Mouse (Mus musculus) limb, embryonic 12.5 days (tissue): ENCODE measurements around the gene Sf3b6. TPM values are rescaled to one million over a fixed set of nuclear protein-coding genes. Genes with fewer than 3 reads are reported as not detected.
"Not testable (repeated sequence)": the region's sequence is repeated elsewhere in the genome, so short reads cannot be mapped to it uniquely, and the experiment has no call there.

Source experiments
- ATAC-seq: fragments of 200-750 bp; cut with Nextera tagmentation; 2 replicates; pipeline ENCODE4 v1.8.0; 2017; ENCODE audit warnings: low read depth, moderate TSS enrichment; ENCODE audit not compliant: insufficient number of reproducible peaks, insufficient read depth, low FRiP score, low TSS enrichment
- H3K27ac ChIP-seq: fragments of 300-500 bp; sonication (generic); 2 replicates; pipeline ENCODE4 v1.5.1; 2016; ENCODE audit warnings: mild to moderate bottlenecking, moderate library complexity
- H3K27me3 ChIP-seq: fragments of 300-500 bp; sonication (generic); 2 replicates; pipeline ENCODE4 v1.6.1; 2016; ENCODE audit warnings: mild to moderate bottlenecking, moderate library complexity
- H3K36me3 ChIP-seq: fragments of 300-500 bp; sonication (generic); 2 replicates; pipeline ENCODE4 v1.6.1; 2016; ENCODE audit warnings: mild to moderate bottlenecking, moderate library complexity
- H3K4me1 ChIP-seq: fragments of 300-500 bp; sonication (generic); replicated peaks from 2 replicates; pipeline ENCODE4 v1.6.1; 2016
- H3K4me2 ChIP-seq: fragments of 300-500 bp; sonication (generic); 2 replicates; pipeline ENCODE4 v1.6.1; 2016; ENCODE audit warnings: mild to moderate bottlenecking, moderate library complexity
- H3K4me3 ChIP-seq: fragments of 300-500 bp; sonication (generic); replicated peaks from 2 replicates; pipeline ENCODE4 v1.5.1; 2016; ENCODE audit warnings: mild to moderate bottlenecking
- H3K9ac ChIP-seq: fragments of 300-500 bp; sonication (generic); replicated peaks from 2 replicates; pipeline ENCODE4 v1.6.1; 2016; ENCODE audit warnings: mild to moderate bottlenecking, moderate library complexity
- H3K9me3 ChIP-seq: fragments of 300-500 bp; sonication (generic); 2 replicates; pipeline ENCODE4 v1.6.1; 2016; ENCODE audit warnings: mild to moderate bottlenecking, moderate library complexity
- WGBS: fragments of 180-500 bp; shearing (Covaris S2); methylation state at CpG from one replicate; pipeline ENCODE4 v1.1.7; 2016; 5-methylcytosine and 5-hydroxymethylcytosine counted together
- polyA plus RNA-seq: library from polyadenylated mRNA; unstranded; fragments of >200 nt; fragmentation: Nextera tagmentation; extraction: Ambion mirVana; gene quantifications from 2 replicates; pipeline ENCODE4 v1.2.1, GENCODE M21; 2016

The Sf3b6 gene
- polyA plus RNA-seq, 1 experiment from 2014 or later: 310 TPM

DNA sequence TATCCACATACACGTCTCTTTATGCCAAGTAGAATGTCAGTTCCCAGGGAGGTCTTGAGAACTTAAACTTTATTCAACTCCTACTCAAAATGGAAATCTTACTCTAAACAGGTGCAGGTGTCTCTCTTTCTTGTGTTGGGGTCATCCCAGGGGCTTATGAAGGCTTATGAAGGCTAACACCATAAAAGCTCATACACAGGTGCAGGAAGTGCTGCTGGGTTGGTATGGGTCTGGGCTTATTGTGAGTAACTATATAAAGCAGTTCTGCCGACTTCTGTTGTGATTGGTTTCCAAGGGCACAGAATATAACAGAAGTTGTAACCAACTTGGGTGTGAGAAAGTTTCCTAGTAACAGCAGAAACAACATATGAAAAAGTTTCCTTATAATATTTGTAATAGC lies 32.9 kb upstream of the Sf3b6 start:
- H3K9me3 ChIP-seq: no peaks in the 10 kb centered on the region
- 66% methylated on average over 2 of the region's 2 CpGs for WGBS
- H3K9ac ChIP-seq: no peak overlapping the region
- H3K4me1 ChIP-seq: no peaks in the 10 kb centered on the region
- H3K4me2 ChIP-seq: no peak overlapping the region
- H3K4me3 ChIP-seq: no peak overlapping the region
- no peaks in the 10 kb centered on the region for H3K36me3 ChIP-seq
- ATAC-seq: no peak
- H3K27ac ChIP-seq: no peak overlapping the region
- H3K27me3 ChIP-seq: no peaks in the 10 kb centered on the region

GRCm38 (mm10) chr12:4788128-4788527 lies 29.2 kb upstream of the Sf3b6 start:
- H3K36me3 ChIP-seq, H3K27me3 ChIP-seq, H3K4me3 ChIP-seq, H3K4me2 ChIP-seq, H3K9ac ChIP-seq, H3K27ac ChIP-seq, ATAC-seq, H3K9me3 ChIP-seq, H3K4me1 ChIP-seq: not testable (repeated sequence)
- 95% methylated on average over 25 of the region's 25 CpGs for WGBS

- Histone ChIP-seq H3K4me3 (no peak overlapping the region), H3K27me3 (no peaks in the 10 kb centered on the region), H3K4me2 (no peak overlapping the region), H3K9me3 (no peaks in the 10 kb centered on the region), H3K4me1 (no peaks in the 10 kb centered on the region), H3K27ac (no peak overlapping the region), H3K9ac (no peak overlapping the region), H3K36me3 (no peaks in the 10 kb centered on the region)
- 81% methylated on average over 1 of the region's 1 CpGs for WGBS
- ATAC-seq: no peak
Measured at GRCm38 (mm10) chr12:4793718-4794117, 23.6 kb upstream of the Sf3b6 start.

- not testable (repeated sequence) for H3K27ac ChIP-seq, H3K27me3 ChIP-seq, H3K9ac ChIP-seq, H3K4me1 ChIP-seq, H3K36me3 ChIP-seq, H3K9me3 ChIP-seq, ATAC-seq, H3K4me2 ChIP-seq, H3K4me3 ChIP-seq
- WGBS: 71% methylated on average over 6 of the region's 6 CpGs
Measured at GRCm38 (mm10) chr12:4797471-4797870, 19.9 kb upstream of the Sf3b6 start.

DNA sequence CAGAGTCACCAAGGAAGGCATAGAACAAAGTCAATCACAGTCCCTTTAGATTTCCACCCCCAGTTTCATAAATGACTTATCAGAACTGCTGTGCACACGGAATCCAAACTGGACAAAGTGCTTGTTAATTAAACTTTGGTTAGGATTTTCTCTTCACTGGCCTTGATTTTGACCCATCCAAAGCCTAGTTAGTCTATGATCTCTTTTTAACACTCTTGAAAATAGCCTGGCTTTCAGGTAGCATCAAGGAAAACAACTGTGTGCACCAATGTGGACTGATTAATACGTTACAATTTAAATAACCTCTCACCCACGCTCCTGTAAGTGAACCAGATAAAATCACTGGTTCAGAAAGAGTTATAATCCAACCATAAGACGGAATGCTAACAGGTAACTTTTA lies 6.3 kb upstream of the Sf3b6 start:
- H3K9me3 ChIP-seq: peaks cover 3% of the 10 kb centered on the region; the same call in 1 of the 2 replicates
- H3K4me3 ChIP-seq: no peak overlapping the region
- H3K4me1 ChIP-seq: no peaks in the 10 kb centered on the region
- H3K27me3 ChIP-seq: no peaks in the 10 kb centered on the region
- ATAC-seq: no peak
- 84% methylated on average over 4 of the region's 4 CpGs for WGBS
- no peak overlapping the region for H3K9ac ChIP-seq
- H3K4me2 ChIP-seq: no peak overlapping the region
- no peaks in the 10 kb centered on the region for H3K36me3 ChIP-seq
- H3K27ac ChIP-seq: no peak overlapping the region

DNA sequence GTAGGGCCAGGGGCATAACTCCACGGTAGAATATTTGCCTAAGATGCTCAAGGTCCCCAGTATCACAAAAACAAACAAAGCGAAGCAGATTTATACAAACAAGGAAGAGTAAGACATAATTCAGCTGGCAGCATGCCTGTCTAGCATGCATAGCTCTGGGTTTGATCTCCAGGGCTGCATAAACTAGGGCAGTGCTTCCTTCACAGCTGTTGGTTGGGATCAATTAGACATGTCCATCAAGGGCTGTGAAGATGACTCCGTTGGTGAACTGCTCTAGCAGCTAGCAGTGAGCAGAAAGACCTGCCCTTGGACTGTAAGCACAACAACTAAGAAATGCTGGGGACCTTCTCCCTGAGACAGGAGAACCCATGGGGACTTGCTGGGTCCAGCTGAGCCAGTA lies 5.6 kb upstream of the Sf3b6 start:
- Histone ChIP-seq H3K4me1 (peaks cover 3% of the 10 kb centered on the region), H3K4me3 (no peak overlapping the region), H3K9me3 (peaks cover 3% of the 10 kb centered on the region; the same call in 1 of the 2 replicates), H3K27ac (no peak overlapping the region), H3K4me2 (no peak overlapping the region), H3K9ac (no peak overlapping the region), H3K27me3 (no peaks in the 10 kb centered on the region), H3K36me3 (no peaks in the 10 kb centered on the region)
- WGBS: 68% methylated on average over 3 of the region's 3 CpGs
- ATAC-seq: no peak

DNA sequence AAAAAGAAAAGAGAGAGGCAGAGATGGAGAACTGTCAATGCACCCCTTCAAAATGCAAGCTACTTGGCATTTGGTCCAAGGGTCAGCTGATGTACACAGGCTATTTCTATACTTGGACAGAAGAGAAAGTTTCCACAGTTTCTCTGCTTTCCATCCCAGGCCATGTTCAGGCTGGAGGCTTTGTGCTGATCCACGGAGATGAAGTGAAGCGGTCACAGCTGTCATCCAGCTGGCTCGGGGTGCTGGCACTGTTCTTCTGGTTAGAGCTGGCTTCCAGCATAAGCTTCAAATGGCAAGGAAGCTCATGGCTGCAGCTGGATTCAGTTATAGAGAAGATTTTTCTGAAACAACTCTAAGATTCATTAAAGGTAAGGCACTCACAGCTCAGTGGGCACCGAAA lies 3.7 kb upstream of the Sf3b6 start:
- Histone ChIP-seq H3K4me3 (no peak overlapping the region), H3K36me3 (no peaks in the 10 kb centered on the region), H3K9ac (no peak overlapping the region), H3K27ac (no peak overlapping the region), H3K9me3 (peaks cover 3% of the 10 kb centered on the region; the same call in 1 of the 2 replicates), H3K27me3 (no peaks in the 10 kb centered on the region), H3K4me1 (peaks cover 11% of the 10 kb centered on the region), H3K4me2 (no peak overlapping the region)
- 80% methylated on average over 4 of the region's 4 CpGs for WGBS
- no peak for ATAC-seq

- Histone ChIP-seq H3K27me3 (no peaks in the 10 kb centered on the region), H3K4me3 (peak overlapping the region; percentile 82), H3K4me1 (peaks cover 11% of the 10 kb centered on the region), H3K9ac (peak overlapping the region; percentile 74), H3K36me3 (peaks cover 19% of the 10 kb centered on the region), H3K27ac (peak overlapping the region; percentile 94), H3K4me2 (peak overlapping the region; percentile 86), H3K9me3 (no peaks in the 10 kb centered on the region)
- no peak; the same call in 1 of the 2 replicates for ATAC-seq
- WGBS: 11% methylated on average over 24 of the region's 24 CpGs
Measured at GRCm38 (mm10) chr12:4816680-4817360, 524 bp upstream of the Sf3b6 start.

DNA sequence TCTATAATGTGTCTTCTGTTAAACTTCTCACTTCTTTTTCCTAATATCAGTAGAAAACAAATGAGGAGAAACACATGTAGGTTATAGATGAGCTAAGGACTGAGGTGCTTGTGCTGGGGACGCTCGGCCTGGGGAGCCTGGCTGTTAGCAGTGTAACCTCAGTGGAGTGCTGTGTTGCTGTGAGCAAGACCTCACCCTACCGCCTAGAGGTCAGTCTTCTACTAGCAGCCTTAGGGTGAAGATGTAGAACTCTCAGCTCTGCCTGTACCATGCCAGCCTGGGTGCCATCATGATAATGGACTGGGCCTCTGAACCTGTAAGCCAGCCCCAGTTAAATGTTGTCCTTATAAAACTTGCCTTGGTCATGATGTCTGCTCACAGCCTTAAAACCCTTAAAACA lies 9.9 kb downstream of the Sf3b6 start:
- Histone ChIP-seq H3K9ac (no peak overlapping the region), H3K4me3 (no peak overlapping the region), H3K27me3 (no peaks in the 10 kb centered on the region), H3K36me3 (peaks cover 81% of the 10 kb centered on the region), H3K4me2 (no peak overlapping the region), H3K9me3 (no peaks in the 10 kb centered on the region), H3K27ac (no peak overlapping the region), H3K4me1 (no peaks in the 10 kb centered on the region)
- 77% methylated on average over 3 of the region's 3 CpGs for WGBS
- ATAC-seq: no peak

DNA sequence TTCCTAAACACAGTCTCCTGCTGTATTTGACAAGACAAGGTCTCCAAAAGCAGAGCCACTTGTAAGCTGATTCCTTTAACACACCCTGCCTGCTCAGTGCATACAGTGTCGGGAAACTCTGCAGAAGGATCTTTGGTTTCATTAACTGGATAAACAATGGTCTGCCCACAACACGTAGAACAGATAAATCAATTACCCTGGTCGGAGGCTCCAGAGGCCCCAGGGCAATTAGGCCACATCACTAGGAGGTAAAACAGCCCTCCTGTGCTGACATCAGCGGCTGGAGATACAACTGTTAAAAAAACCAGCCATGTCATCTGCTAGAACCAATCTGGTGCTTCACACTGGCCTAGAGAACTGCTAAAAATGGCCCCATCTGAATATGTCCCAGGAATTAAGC lies 19.6 kb downstream of the Sf3b6 start:
- no peak overlapping the region for H3K4me2 ChIP-seq
- H3K27ac ChIP-seq: no peak overlapping the region
- H3K36me3 ChIP-seq: peaks cover 15% of the 10 kb centered on the region
- peaks cover 10% of the 10 kb centered on the region for H3K4me1 ChIP-seq
- H3K27me3 ChIP-seq: peaks cover 15% of the 10 kb centered on the region
- ATAC-seq: no peak
- no peak overlapping the region for H3K4me3 ChIP-seq
- 13% methylated on average over 4 of the region's 4 CpGs for WGBS
- no peaks in the 10 kb centered on the region for H3K9me3 ChIP-seq
- no peak overlapping the region for H3K9ac ChIP-seq

GRCm38 (mm10) chr12:4840010-4840409 lies 22.7 kb downstream of the Sf3b6 start:
- H3K9ac ChIP-seq: no peak overlapping the region
- no peak overlapping the region for H3K27ac ChIP-seq
- peaks cover 20% of the 10 kb centered on the region for H3K27me3 ChIP-seq
- no peak for ATAC-seq
- H3K4me3 ChIP-seq: no peak overlapping the region
- WGBS: 51% methylated on average over 6 of the region's 6 CpGs
- 0 out of 2 replicates have a peak, but pooled peaks cover 3% of the 10 kb centered on the region for H3K36me3 ChIP-seq
- H3K4me2 ChIP-seq: peak overlapping the region; percentile 90
- H3K4me1 ChIP-seq: peaks cover 20% of the 10 kb centered on the region
- H3K9me3 ChIP-seq: no peaks in the 10 kb centered on the region

- Histone ChIP-seq H3K4me2 (peak overlapping the region; percentile 90), H3K27ac (no peak overlapping the region), H3K9me3 (no peaks in the 10 kb centered on the region), H3K4me1 (peaks cover 20% of the 10 kb centered on the region), H3K27me3 (peaks cover 20% of the 10 kb centered on the region), H3K9ac (peak overlapping the region; percentile 75), H3K36me3 (0 out of 2 replicates have a peak, but pooled peaks cover under 1% of the 10 kb centered on the region), H3K4me3 (peak overlapping the region; percentile 61)
- WGBS: under 1% methylated on average over 11 of the region's 11 CpGs
- no peak for ATAC-seq
Measured at GRCm38 (mm10) chr12:4840741-4841140, 23.4 kb downstream of the Sf3b6 start.
